Mouse (Mus musculus): Measurements from ENCODE around the gene Fam20a. TPM values are rescaled to one million over a fixed set of nuclear protein-coding genes. Genes with fewer than 3 reads are reported as not detected.

Gene Fam20a
- 4.7 and 4.9 TPM in 2 replicates for polyA plus RNA-seq (2016; fragmentation: Nextera tagmentation; extraction: Ambion mirVana)

GRCm38 (mm10) chr11:109721781-109722446 is at the start of gene Fam20a:
TSS of gene Fam20a (minus strand) at chr11:109722279.
- H3K27me3 ChIP-seq (replicated peaks) = peaks cover 48% of the 10 kb centered on the region
- 2% methylated on average over 31 of the region's 31 CpGs for WGBS (ENCODE audit: insufficient replicate concordance)
- ATAC-seq = no peak
- peaks cover 4% of the 10 kb centered on the region; the same call in 1 of the 2 replicates for H3K4me1 ChIP-seq
- H3K9ac ChIP-seq = peak within 1 kb of the TSS; percentile 46
- H3K27ac ChIP-seq = peak within 1 kb of the TSS; percentile 75
- H3K36me3 ChIP-seq = no peaks in the 10 kb centered on the region
- no peaks in the 10 kb centered on the region for H3K9me3 ChIP-seq (replicated peaks)
- peak within 1 kb of the TSS; percentile 61 for H3K4me2 ChIP-seq
- peak within 1 kb of the TSS; percentile 49 for H3K4me3 ChIP-seq

GRCm38 (mm10) chr11:109771381-109771780 is 49.3 kb upstream of the Fam20a start:
- 63% methylated on average over 1 of the region's 1 CpGs for WGBS (ENCODE audit: insufficient replicate concordance)
- Histone ChIP-seq H3K4me2 (no peak overlapping the region), H3K4me3 (no peak overlapping the region), H3K9ac (no peak overlapping the region), H3K27me3 (replicated peaks) (no peaks in the 10 kb centered on the region), H3K36me3 (no peaks in the 10 kb centered on the region), H3K9me3 (replicated peaks) (no peaks in the 10 kb centered on the region), H3K4me1 (no peaks in the 10 kb centered on the region), H3K27ac (no peak overlapping the region)
- no peak for ATAC-seq

DNA sequence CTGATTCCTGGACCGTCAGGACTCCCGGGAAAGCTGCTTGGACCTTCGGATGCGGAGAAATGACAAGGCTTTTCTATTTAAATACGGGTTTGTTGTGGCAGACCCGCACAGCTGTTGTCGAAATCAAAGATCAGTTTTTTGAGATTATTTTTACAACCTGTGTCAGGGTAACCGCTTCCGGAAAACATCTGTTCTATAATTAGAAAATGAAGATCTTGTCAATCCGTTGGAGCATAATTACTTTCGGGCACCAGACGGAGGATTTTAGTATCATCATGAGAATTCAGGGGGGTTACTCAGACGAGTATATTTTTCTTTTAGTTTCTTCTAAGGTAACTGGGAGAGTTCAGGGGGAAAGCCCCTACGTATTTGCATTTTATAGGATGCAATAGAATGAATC is 48.1 kb upstream of the Fam20a start:
- no peak overlapping the region for H3K4me3 ChIP-seq
- no peaks in the 10 kb centered on the region for H3K27me3 ChIP-seq (replicated peaks)
- H3K27ac ChIP-seq = no peak overlapping the region
- no peak overlapping the region for H3K9ac ChIP-seq
- H3K36me3 ChIP-seq = no peaks in the 10 kb centered on the region
- H3K4me2 ChIP-seq = no peak overlapping the region
- no peaks in the 10 kb centered on the region for H3K9me3 ChIP-seq (replicated peaks)
- 77% methylated on average over 14 of the region's 14 CpGs for WGBS (ENCODE audit: insufficient replicate concordance)
- ATAC-seq = no peak
- no peaks in the 10 kb centered on the region for H3K4me1 ChIP-seq

DNA sequence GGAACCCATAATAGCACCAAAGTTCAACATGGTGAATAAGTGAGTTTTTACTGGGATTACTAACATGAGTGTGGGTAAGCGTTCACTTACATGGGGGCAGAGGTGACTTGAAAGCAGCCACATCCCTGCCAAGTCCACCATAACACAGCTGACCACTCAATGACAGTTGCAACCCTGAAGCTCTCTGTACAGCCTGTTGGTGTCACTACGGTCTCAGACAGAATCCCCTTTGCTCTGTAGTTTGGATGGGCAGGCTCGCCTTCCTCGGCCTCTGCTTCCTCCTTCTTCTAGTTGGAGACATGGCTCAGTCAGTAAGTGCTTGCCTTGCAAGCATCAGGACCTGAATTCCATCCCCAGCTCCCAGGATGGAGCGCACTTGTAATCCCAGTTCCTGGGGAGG is 47.0 kb upstream of the Fam20a start:
- no peak overlapping the region for H3K4me2 ChIP-seq
- H3K36me3 ChIP-seq = no peaks in the 10 kb centered on the region
- no peaks in the 10 kb centered on the region for H3K4me1 ChIP-seq
- no peaks in the 10 kb centered on the region for H3K9me3 ChIP-seq (replicated peaks)
- H3K9ac ChIP-seq = no peak overlapping the region
- no peaks in the 10 kb centered on the region for H3K27me3 ChIP-seq (replicated peaks)
- H3K4me3 ChIP-seq = no peak overlapping the region
- no peak for ATAC-seq
- 56% methylated on average over 5 of the region's 5 CpGs for WGBS (ENCODE audit: insufficient replicate concordance)
- H3K27ac ChIP-seq = no peak overlapping the region

- no peak overlapping the region for H3K4me3 ChIP-seq
- no peaks in the 10 kb centered on the region for H3K27me3 ChIP-seq (replicated peaks)
- no peak overlapping the region for H3K27ac ChIP-seq
- no peak for ATAC-seq
- H3K9me3 ChIP-seq (replicated peaks) = no peaks in the 10 kb centered on the region
- no peaks in the 10 kb centered on the region for H3K4me1 ChIP-seq
- no peaks in the 10 kb centered on the region for H3K36me3 ChIP-seq
- H3K4me2 ChIP-seq = no peak overlapping the region
- H3K9ac ChIP-seq = no peak overlapping the region
- 72% methylated on average over 7 of the region's 7 CpGs for WGBS (ENCODE audit: insufficient replicate concordance)
Measured at GRCm38 (mm10) chr11:109760063-109760462, 38.0 kb upstream of the Fam20a start.

DNA sequence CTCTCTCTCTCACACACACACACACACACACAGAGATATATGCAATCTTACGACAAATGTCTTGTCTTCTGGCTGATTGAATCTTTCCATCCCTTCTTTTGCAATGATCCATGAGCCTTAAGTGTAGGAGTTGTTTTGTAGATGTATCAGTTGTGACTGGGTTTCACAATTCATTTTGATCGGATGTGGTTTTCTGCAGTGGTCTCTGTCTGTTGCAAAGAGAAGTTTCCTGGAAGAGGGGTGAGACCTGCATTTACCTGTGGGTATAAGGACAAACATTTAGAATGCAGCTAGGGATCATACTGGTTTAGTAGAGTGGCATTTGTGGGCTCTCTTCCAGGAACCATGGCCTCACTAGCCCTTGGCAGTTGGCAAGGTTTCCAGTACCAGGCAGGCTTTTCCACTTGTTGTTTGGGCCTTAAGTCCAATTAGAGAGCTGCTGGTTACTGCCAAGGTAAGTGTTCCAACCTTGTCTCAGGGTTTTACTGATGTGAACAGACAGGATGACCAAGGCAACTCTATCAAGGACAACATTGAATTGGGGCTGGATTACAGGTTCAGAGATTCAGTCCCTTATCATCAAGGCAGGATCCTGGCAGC is 36.6 kb upstream of the Fam20a start:
- ATAC-seq = no peak
- no peaks in the 10 kb centered on the region for H3K4me1 ChIP-seq
- no peak overlapping the region for H3K4me2 ChIP-seq
- no peak overlapping the region for H3K9ac ChIP-seq
- H3K4me3 ChIP-seq = no peak overlapping the region
- WGBS (ENCODE audit: insufficient replicate concordance) = 67% methylated on average over 2 of the region's 2 CpGs
- H3K27me3 ChIP-seq (replicated peaks) = no peaks in the 10 kb centered on the region
- H3K36me3 ChIP-seq = no peaks in the 10 kb centered on the region
- H3K27ac ChIP-seq = no peak overlapping the region
- H3K9me3 ChIP-seq (replicated peaks) = no peaks in the 10 kb centered on the region

DNA sequence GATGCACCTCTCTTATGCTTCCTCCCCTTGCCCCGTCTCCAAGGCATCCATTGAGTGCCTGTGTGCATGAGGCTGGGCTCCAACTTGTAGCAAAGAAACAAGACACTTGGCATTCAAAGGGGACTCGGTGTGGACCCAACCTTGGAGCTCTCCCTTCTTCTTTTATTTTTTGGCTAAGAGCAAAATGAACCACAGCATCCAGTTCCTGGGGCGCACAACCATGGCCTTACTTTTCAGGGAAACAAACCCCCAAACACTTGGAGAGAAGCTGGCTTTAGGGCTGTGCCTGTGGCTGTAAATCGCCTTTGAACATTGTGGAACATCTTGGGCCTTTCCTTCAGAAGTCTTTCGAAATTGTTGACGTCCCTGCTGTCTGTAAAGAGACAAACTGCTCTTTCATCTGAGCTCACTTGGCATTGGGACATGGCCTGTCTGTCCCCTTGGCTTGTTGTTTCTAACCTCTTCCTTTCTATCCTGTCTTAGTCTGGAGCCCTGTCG is 32.1 kb upstream of the Fam20a start:
- Histone ChIP-seq H3K36me3 (no peaks in the 10 kb centered on the region), H3K27me3 (replicated peaks) (no peaks in the 10 kb centered on the region), H3K9ac (no peak overlapping the region), H3K27ac (no peak overlapping the region), H3K9me3 (replicated peaks) (no peaks in the 10 kb centered on the region), H3K4me2 (no peak overlapping the region), H3K4me1 (no peaks in the 10 kb centered on the region), H3K4me3 (no peak overlapping the region)
- ATAC-seq = no peak
- WGBS (ENCODE audit: insufficient replicate concordance) = 64% methylated on average over 7 of the region's 7 CpGs

DNA sequence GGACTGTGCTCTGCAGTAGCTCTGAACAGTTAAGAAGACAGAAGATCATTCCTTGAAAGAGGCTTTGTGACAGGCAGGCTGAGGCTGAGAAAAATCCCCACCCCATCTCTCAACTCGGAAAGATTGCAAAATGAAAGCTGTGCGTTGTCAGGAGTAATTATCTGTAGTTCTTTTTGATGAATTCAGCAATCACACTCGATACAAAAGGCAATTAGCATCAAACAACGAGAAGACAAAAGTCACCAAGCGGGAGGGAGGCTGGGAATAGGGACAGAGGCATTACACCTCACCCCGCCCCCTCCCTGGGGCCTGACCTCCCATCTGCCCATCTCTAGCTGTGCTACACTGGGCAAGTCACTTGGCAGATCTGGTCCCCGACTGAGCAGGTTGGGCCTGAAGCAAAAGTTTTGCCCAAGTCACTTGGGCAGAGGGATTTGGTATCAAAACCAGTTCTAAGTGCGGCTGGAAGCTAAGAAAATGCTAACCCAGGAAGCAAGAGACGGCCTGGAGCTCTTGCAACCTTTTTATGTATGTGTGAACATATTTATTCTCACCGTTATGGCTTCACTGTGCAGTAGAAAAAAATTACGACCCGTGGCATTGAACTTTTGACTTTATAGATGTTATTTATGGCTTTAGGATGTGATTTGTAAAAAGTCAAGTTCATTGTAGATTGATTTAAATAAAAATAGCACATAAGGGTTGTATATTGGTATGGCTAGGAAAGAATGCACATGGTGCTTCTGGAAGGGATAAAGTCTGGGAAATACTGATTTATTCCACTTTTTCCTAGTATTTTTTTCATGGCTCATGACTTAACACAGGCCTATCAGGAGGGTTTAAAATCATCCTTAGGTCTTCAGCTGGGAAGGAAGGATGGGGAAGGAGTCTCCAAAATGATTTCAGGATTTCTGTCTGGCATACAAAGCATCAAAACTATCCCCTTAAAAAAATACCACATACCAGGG is 29.8 kb upstream of the Fam20a start:
- no peaks in the 10 kb centered on the region for H3K36me3 ChIP-seq
- H3K9me3 ChIP-seq (replicated peaks) = no peaks in the 10 kb centered on the region
- H3K27ac ChIP-seq = no peak overlapping the region
- ATAC-seq = no peak
- H3K9ac ChIP-seq = no peak overlapping the region
- H3K4me3 ChIP-seq = no peak overlapping the region
- H3K4me1 ChIP-seq = no peaks in the 10 kb centered on the region
- H3K27me3 ChIP-seq (replicated peaks) = no peaks in the 10 kb centered on the region
- H3K4me2 ChIP-seq = no peak overlapping the region
- 53% methylated on average over 12 of the region's 12 CpGs for WGBS (ENCODE audit: insufficient replicate concordance)

- H3K4me2 ChIP-seq = no peak overlapping the region
- no peak overlapping the region for H3K9ac ChIP-seq
- no peak for ATAC-seq
- H3K27ac ChIP-seq = no peak overlapping the region
- no peaks in the 10 kb centered on the region for H3K36me3 ChIP-seq
- no peaks in the 10 kb centered on the region for H3K27me3 ChIP-seq (replicated peaks)
- 68% methylated on average over 4 of the region's 4 CpGs for WGBS (ENCODE audit: insufficient replicate concordance)
- no peaks in the 10 kb centered on the region for H3K4me1 ChIP-seq
- H3K9me3 ChIP-seq (replicated peaks) = no peaks in the 10 kb centered on the region
- no peak overlapping the region for H3K4me3 ChIP-seq
Measured at GRCm38 (mm10) chr11:109745210-109745609, 23.1 kb upstream of the Fam20a start.

GRCm38 (mm10) chr11:109737967-109738366 is 15.9 kb upstream of the Fam20a start:
- Histone ChIP-seq H3K27me3 (replicated peaks) (no peaks in the 10 kb centered on the region), H3K9me3 (replicated peaks) (no peaks in the 10 kb centered on the region)
- ATAC-seq = no peak

GRCm38 (mm10) chr11:109736406-109736805 is 14.3 kb upstream of the Fam20a start:
- WGBS (ENCODE audit: insufficient replicate concordance) = 64% methylated on average over 3 of the region's 3 CpGs
- Histone ChIP-seq H3K9me3 (replicated peaks) (no peaks in the 10 kb centered on the region), H3K36me3 (no peaks in the 10 kb centered on the region), H3K27me3 (replicated peaks) (no peaks in the 10 kb centered on the region), H3K4me3 (no peak overlapping the region), H3K4me2 (no peak overlapping the region), H3K4me1 (no peaks in the 10 kb centered on the region), H3K9ac (no peak overlapping the region), H3K27ac (no peak overlapping the region)
- no peak for ATAC-seq

More at GRCm38 (mm10) chr11:109737967-109738366, 15.9 kb upstream of the Fam20a start:
- no peak overlapping the region for H3K4me2 ChIP-seq
- no peak overlapping the region for H3K27ac ChIP-seq
- no peaks in the 10 kb centered on the region for H3K4me1 ChIP-seq
- 50% methylated on average over 3 of the region's 3 CpGs for WGBS (ENCODE audit: insufficient replicate concordance)
- no peaks in the 10 kb centered on the region for H3K36me3 ChIP-seq
- no peak overlapping the region for H3K4me3 ChIP-seq
- H3K9ac ChIP-seq = no peak overlapping the region

DNA sequence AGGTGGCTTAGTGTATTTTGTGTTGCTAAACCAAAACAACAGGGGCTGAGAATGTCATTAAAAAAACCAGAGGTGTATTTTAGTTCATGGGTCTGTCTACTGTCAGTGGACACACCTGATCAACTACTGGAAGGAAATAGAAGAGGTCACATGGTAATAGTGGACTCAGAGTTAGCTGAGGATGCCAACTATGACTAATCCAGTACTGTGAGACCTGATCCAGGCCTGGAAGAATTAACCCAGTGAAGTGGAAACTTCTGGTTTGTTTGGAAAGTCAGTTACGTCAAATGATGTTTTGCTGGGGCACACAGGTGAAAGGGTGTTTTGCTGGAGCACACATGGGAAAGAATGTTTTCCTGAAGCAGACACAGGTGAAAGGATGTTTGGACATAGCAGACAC is 12.3 kb upstream of the Fam20a start:
- H3K4me3 ChIP-seq = no peak overlapping the region
- H3K4me1 ChIP-seq = no peaks in the 10 kb centered on the region
- no peak overlapping the region for H3K9ac ChIP-seq
- H3K4me2 ChIP-seq = no peak overlapping the region
- H3K36me3 ChIP-seq = no peaks in the 10 kb centered on the region
- ATAC-seq = no peak
- no peaks in the 10 kb centered on the region for H3K9me3 ChIP-seq (replicated peaks)
- 72% methylated on average over 1 of the region's 1 CpGs for WGBS (ENCODE audit: insufficient replicate concordance)
- no peak overlapping the region for H3K27ac ChIP-seq
- no peaks in the 10 kb centered on the region for H3K27me3 ChIP-seq (replicated peaks)

Measured in liver, embryonic 12.5 days (tissue).